Mouse (Mus musculus) ovary, postnatal 36 days (tissue): ENCODE results near the gene Gng7.

Source experiments
- DNase-seq: peaks from one replicate; pipeline ENCODE4 v3.0.0; 2022; ENCODE audit warnings: low spot score, mixed read lengths

Gng7 gene

GRCm38 (mm10) chr10:80967101-80967656 is 47.6 kb downstream of the Gng7 start:
- DNase-seq = peak; percentile 57

- peak; percentile 53 for DNase-seq
These were observed 48.4 kb downstream of the Gng7 start for GRCm38 (mm10) chr10:80966296-80966695.

GRCm38 (mm10) chr10:80963031-80963975 is 51.4 kb downstream of the Gng7 start:
- peak; percentile 48 for DNase-seq

- DNase-seq = no peak
These were observed 52.2 kb downstream of the Gng7 start for GRCm38 (mm10) chr10:80962585-80962984.

- peak; percentile 55 for DNase-seq
These were observed 52.7 kb downstream of the Gng7 start for GRCm38 (mm10) chr10:80962051-80962472.

- peak; percentile 62 for DNase-seq
These were observed 53.9 kb downstream of the Gng7 start for GRCm38 (mm10) chr10:80960551-80961508.

GRCm38 (mm10) chr10:80958979-80959637 is 55.6 kb downstream of the Gng7 start:
- DNase-seq = no peak

GRCm38 (mm10) chr10:80957791-80958190 is 57.0 kb downstream of the Gng7 start:
- DNase-seq = no peak

GRCm38 (mm10) chr10:80956901-80957300 is 57.8 kb downstream of the Gng7 start:
- DNase-seq = no peak

- DNase-seq = no peak
These were observed 58.4 kb downstream of the Gng7 start for GRCm38 (mm10) chr10:80956385-80956784.

GRCm38 (mm10) chr10:80955536-80955935 is 59.2 kb downstream of the Gng7 start:
- DNase-seq = peak; percentile 53

GRCm38 (mm10) chr10:80954843-80955242 is 59.9 kb downstream of the Gng7 start:
- DNase-seq = no peak

- no peak for DNase-seq
These were observed 60.3 kb downstream of the Gng7 start for GRCm38 (mm10) chr10:80954415-80954814.

- DNase-seq = no peak
These were observed 62.3 kb downstream of the Gng7 start for GRCm38 (mm10) chr10:80952449-80952848.

GRCm38 (mm10) chr10:80951761-80952390 is 62.9 kb downstream of the Gng7 start:
- no peak for DNase-seq

GRCm38 (mm10) chr10:80950314-80950713 is 64.4 kb downstream of the Gng7 start:
- DNase-seq = no peak

GRCm38 (mm10) chr10:80949081-80949480 is 65.7 kb downstream of the Gng7 start:
- no peak for DNase-seq

- DNase-seq = no peak
These were observed 66.2 kb downstream of the Gng7 start for GRCm38 (mm10) chr10:80948570-80948969.

- peak; percentile 37 for DNase-seq
These were observed 66.9 kb downstream of the Gng7 start for GRCm38 (mm10) chr10:80947802-80948201.

- DNase-seq = no peak
These were observed 67.9 kb downstream of the Gng7 start for GRCm38 (mm10) chr10:80946684-80947437.
